Mouse (Mus musculus) small intestine, adult 2 months (tissue): ENCODE data around the gene Gm45234. TPM values are rescaled to one million over a fixed set of nuclear protein-coding genes. Genes with fewer than 3 reads are reported as not detected.

Experiments used
- H3K27ac ChIP-seq: fragments of 200-500 bp; 2 replicates; pipeline ENCODE4 v1.5.1; 2012; ENCODE audit warnings: low read depth, low read length, control low read depth, inconsistent platforms; ENCODE audit not compliant: insufficient read depth
- H3K27me3 ChIP-seq: fragments of 200-500 bp; 2 replicates; pipeline ENCODE4 v1.6.1; 2012; ENCODE audit warnings: mild to moderate bottlenecking, moderate library complexity, low read length, inconsistent platforms; ENCODE audit not compliant: control insufficient read depth, insufficient read depth
- H3K36me3 ChIP-seq: fragments of 200-500 bp; 2 replicates; pipeline ENCODE4 v1.6.1; 2012; ENCODE audit warnings: mild to moderate bottlenecking, low read length, control low read depth, inconsistent platforms; ENCODE audit not compliant: control insufficient read depth, insufficient read depth
- H3K4me1 ChIP-seq: fragments of 200-500 bp; 2 replicates; pipeline ENCODE4 v1.6.1; 2012; ENCODE audit warnings: low read length, inconsistent platforms, mixed read lengths; ENCODE audit not compliant: control insufficient read depth, insufficient read depth, insufficient read length
- H3K4me3 ChIP-seq: fragments of 200-500 bp; 2 replicates; pipeline ENCODE4 v1.5.1; 2012; ENCODE audit warnings: low read depth, mild to moderate bottlenecking, control low read depth, inconsistent platforms, low read length, moderate library complexity
- CTCF ChIP-seq: fragments of 200-500 bp; IDR thresholded peaks from 2 replicates; pipeline ENCODE4 v1.5.1; 2012; ENCODE audit warnings: low read depth, mild to moderate bottlenecking, control low read depth, inconsistent platforms, low read length, moderate library complexity, mixed read lengths; ENCODE audit not compliant: insufficient replicate concordance, insufficient read length; ENCODE audit errors: extremely low read depth
- POLR2A ChIP-seq: fragments of 200-500 bp; IDR thresholded peaks from 2 replicates; pipeline ENCODE4 v1.6.1; 2012; ENCODE audit warnings: low read depth, mild to moderate bottlenecking, control low read depth, inconsistent platforms, low read length, moderate library complexity
- WGBS: fragments of 180-500 bp; shearing (Covaris S2); methylation state at CpG from one replicate; pipeline ENCODE4 v1.1.7; 2018; 5-methylcytosine and 5-hydroxymethylcytosine counted together
- polyA plus RNA-seq: library from polyadenylated mRNA; depleted of rRNA; stranded (reverse); fragments of >200 nt; gene quantifications from 2 replicates; pipeline ENCODE4 v1.2.3, GENCODE M21; 2012

Gene Gm45234
- polyA plus RNA-seq, 1 experiment = not detected

DNA sequence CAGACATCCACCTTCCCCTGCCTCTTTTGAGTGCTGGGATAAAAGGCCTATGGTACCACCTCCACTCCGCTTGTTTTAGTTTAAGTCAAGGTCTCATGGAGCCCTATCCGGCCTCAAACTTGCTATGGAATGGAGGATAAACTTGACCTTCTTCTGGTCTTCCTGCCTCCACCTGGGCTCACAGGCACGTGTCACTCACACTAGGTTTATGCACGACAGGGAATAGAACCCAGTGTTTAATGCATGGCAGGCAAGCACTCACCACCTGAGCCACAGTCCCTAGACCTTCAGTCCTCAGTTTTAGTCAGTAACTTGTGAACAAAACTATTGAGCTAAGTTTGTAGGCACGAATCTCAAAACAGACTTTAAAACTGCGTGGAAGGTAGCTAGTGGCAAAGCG is 24.8 kb downstream of the Gm45234 start:
- peak overlapping the region; percentile 20; the same call in 1 of the 2 replicates for H3K27ac ChIP-seq
- WGBS = 84% methylated on average over 7 of the region's 7 CpGs
- H3K36me3 ChIP-seq = peaks cover 9% of the 10 kb centered on the region; the same call in 1 of the 2 replicates
- no peak overlapping the region for H3K4me3 ChIP-seq
- H3K4me1 ChIP-seq = peaks cover 15% of the 10 kb centered on the region
- no peak for TF ChIP-seq CTCF
- no peak for TF ChIP-seq POLR2A
- no peaks in the 10 kb centered on the region for H3K27me3 ChIP-seq

DNA sequence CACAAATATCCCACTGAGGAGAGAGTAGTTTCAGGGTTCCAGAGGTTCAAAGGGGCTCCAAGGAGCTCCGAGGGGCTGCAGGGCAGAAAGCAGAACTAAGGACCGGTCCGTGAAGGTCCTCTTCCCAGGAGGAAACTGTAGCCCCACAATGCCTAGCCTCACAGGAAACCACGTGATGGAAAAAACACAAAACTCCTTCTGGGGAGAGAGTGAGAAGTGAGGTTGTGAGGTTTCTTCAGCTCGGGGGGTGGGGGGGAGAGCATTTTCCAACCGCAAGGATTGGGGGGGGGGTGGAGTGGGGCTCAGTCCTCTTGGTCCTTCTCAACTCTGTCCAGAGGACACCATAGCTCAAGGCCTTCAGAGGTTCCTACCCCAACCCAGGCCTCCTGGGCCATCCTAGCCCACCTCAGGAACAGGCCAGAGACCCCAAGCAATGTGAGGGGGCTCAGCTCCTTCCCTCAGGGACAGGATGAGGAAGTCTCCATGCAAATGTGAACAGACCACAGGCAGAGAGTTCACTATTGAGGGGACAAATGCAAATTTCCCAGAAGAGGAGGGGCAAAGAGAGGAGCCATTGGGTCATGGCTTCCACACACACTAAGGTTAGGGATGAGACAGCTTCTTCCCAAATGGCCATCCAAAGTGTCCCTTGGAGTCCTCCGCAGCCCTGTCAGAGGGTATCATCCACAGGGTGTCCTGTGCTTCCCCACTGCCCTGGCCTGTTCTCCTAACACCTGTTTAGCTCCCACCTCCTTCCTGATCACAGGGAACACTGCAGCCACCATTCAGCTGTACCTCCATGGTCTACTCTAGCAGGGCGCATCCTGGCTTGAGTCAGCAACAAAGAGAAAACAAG is 25.7 kb downstream of the Gm45234 start:
- Histone ChIP-seq H3K27me3 (no peaks in the 10 kb centered on the region), H3K4me1 (peaks cover 15% of the 10 kb centered on the region), H3K36me3 (peaks cover 12% of the 10 kb centered on the region; the same call in 1 of the 2 replicates), H3K27ac (peak overlapping the region; percentile 72), H3K4me3 (peak overlapping the region; percentile 35)
- 85% methylated on average over 8 of the region's 8 CpGs for WGBS
- TF ChIP-seq CTCF = no peak
- no peak for TF ChIP-seq POLR2A

DNA sequence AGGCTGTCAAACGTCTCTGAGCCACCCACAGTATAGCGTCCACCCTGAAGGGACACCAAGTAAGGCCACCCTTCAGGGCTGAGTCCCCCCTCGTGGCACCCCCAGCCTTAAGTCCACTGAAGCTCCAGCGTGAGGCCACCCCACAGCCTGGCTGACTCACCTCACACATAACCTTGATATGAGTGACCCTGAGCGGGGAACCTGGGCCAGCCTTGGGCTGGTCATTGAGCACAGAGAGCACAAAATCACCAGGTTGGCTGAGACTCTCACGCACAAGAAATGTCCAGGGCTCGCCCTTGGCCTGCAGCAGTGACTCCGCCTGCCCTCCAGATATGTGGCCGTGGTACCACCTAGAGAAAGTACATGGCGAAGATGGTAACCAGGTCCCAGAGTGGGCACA is 27.2 kb downstream of the Gm45234 start:
- TF ChIP-seq POLR2A (no peak), CTCF (no peak)
- no peaks in the 10 kb centered on the region for H3K27me3 ChIP-seq
- no peak overlapping the region for H3K27ac ChIP-seq
- H3K4me3 ChIP-seq = no peak overlapping the region
- 89% methylated on average over 10 of the region's 10 CpGs for WGBS
- peaks cover 22% of the 10 kb centered on the region; the same call in 1 of the 2 replicates for H3K36me3 ChIP-seq
- peaks cover 20% of the 10 kb centered on the region for H3K4me1 ChIP-seq

DNA sequence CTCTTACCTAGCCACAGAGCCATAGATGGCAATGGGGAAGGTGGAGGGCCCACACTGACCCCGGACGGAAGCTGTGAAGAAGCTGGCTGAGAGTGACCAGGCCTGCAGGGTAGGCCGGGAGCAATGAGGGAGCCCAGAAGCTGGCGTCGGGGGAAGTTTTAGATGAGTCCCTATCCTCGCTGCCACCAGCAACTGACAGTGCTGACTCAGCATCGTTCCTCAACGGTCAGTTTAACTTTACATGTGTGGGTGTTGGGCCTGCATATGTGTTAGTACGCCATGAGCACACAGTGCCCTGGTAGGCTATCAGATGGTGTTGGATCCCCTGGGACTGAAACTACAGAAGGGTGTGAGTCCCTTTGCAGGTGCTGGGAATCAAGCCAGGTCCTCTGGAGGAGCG is 31.3 kb downstream of the Gm45234 start:
- 0 out of 2 replicates have a peak overlapping the region, but pooled peaks have one; percentile 13 for H3K27ac ChIP-seq
- H3K4me3 ChIP-seq = no peak overlapping the region
- peaks cover 20% of the 10 kb centered on the region; the same call in 1 of the 2 replicates for H3K36me3 ChIP-seq
- WGBS = 90% methylated on average over 10 of the region's 10 CpGs
- TF ChIP-seq CTCF (no peak), POLR2A (no peak)
- no peaks in the 10 kb centered on the region for H3K27me3 ChIP-seq
- H3K4me1 ChIP-seq = peaks cover 30% of the 10 kb centered on the region

DNA sequence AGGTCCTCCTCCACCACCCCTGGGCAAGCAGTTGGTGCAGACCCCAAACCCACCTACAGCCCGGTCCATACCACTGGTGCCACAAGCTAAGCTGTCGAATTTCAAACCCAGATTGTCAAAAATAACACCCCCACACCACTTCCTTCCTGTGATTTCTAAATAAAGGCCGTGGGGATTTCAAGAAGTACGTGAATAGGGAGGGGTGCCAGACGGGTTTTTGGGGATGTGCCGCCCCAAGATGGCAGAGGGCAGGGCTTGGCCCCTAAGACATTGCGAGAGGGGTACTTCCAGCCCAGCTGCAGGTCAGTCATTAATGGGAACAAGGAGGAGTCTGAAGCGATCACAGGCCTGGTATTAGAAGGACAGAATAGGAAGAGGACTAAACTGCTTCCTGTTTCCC is 32.3 kb downstream of the Gm45234 start:
- no peak for TF ChIP-seq POLR2A
- no peak for TF ChIP-seq CTCF
- peaks cover 30% of the 10 kb centered on the region for H3K4me1 ChIP-seq
- 73% methylated on average over 8 of the region's 8 CpGs for WGBS
- peak overlapping the region; percentile 59 for H3K27ac ChIP-seq
- 0 out of 2 replicates have a peak overlapping the region, but pooled peaks have one; percentile 7 for H3K4me3 ChIP-seq
- no peaks in the 10 kb centered on the region for H3K27me3 ChIP-seq
- H3K36me3 ChIP-seq = peaks cover 17% of the 10 kb centered on the region; the same call in 1 of the 2 replicates

DNA sequence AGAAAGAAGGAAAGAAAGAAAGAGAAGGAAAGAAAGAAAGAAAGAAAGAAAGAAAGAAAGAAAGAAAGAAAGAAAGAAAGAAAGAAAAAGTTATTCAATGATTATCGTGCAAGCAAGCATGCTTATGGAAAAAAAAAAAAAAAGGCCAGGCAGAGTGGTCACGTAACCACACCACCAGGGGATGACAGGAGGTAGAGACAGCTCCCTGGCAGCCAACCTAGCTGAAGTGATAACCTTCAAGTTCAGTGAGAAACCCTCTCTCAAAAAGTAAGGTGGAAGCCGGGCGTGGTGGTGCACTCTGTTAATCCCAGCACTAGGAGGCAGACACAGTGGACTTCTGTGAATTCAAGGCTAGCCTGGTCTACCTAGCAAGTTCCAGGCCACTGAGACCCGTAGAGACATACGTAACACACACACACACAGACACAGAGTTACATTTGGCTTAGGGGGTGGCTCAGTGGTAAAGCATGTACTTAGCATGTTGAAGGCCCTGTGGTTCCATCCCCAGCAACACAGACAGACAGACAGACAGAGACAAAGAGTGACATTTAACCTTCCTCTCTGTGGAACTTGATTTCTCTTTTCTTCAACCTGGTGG is 32.8 kb downstream of the Gm45234 start:
- 82% methylated on average over 6 of the region's 6 CpGs for WGBS
- H3K4me1 ChIP-seq = peaks cover 25% of the 10 kb centered on the region
- TF ChIP-seq CTCF = no peak
- TF ChIP-seq POLR2A = no peak
- 0 out of 2 replicates have a peak overlapping the region, but pooled peaks have one; percentile 7 for H3K4me3 ChIP-seq
- peaks cover 17% of the 10 kb centered on the region; the same call in 1 of the 2 replicates for H3K36me3 ChIP-seq
- H3K27me3 ChIP-seq = no peaks in the 10 kb centered on the region
- peak overlapping the region; percentile 59 for H3K27ac ChIP-seq

DNA sequence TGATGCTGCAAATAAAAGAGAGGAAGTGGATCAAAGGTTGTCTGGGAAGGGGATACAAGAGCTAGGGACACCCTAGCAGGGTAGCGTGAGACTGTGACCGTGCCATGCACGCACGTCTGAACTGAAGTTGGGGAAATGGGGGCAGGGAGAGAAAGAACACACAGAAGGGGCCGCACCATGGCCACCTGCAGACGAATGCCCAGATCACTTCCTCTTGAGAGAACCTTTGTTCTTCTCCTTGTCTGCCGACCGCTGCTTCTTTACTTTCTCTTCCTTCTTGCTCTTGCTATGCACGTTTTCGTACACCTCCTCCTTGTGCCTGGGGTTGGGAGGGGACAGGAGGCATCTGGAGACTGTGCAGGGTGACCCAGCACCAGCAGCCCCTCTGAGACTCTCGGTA is 34.9 kb downstream of the Gm45234 start:
- no peak; the same call in none of the 2 replicates for TF ChIP-seq POLR2A
- TF ChIP-seq CTCF = no peak
- Histone ChIP-seq H3K4me1 (peaks cover 23% of the 10 kb centered on the region), H3K36me3 (peaks cover 22% of the 10 kb centered on the region), H3K4me3 (peak overlapping the region; percentile 45), H3K27me3 (no peaks in the 10 kb centered on the region), H3K27ac (peak overlapping the region; percentile 89)
- 18% methylated on average over 11 of the region's 11 CpGs for WGBS
